Mouse (Mus musculus): Measurements from ENCODE around the gene Cdpf1. TPM values are rescaled to one million over a fixed set of nuclear protein-coding genes. Genes with fewer than 3 reads are reported as not detected.
"Not testable (repeated sequence)": the region's sequence is repeated elsewhere in the genome, so short reads cannot be mapped to it uniquely, and the experiment has no call there.

Gene Cdpf1
- total RNA-seq, 2 experiments from 2014 or later, result 16.5 to 20.0 TPM

- DNase-seq (ENCODE audit: low spot score in 2 of 2), result no peak
Measured at GRCm38 (mm10) chr15:85808434-85808833, 3.1 kb downstream of the Cdpf1 start.

GRCm38 (mm10) chr15:85808031-85808430 lies 3.5 kb downstream of the Cdpf1 start:
- no peak for DNase-seq (ENCODE audit: low spot score in 2 of 2)

GRCm38 (mm10) chr15:85807404-85807803 lies 4.1 kb downstream of the Cdpf1 start:
- DNase-seq (ENCODE audit: low spot score in 2 of 2), result no peak

GRCm38 (mm10) chr15:85806886-85807285 lies 4.6 kb downstream of the Cdpf1 start:
- DNase-seq (ENCODE audit: low spot score in 2 of 2), result no peak

- DNase-seq (ENCODE audit: low spot score in 2 of 2), result no peak
Measured at GRCm38 (mm10) chr15:85802931-85803330, 8.6 kb downstream of the Cdpf1 start.

- DNase-seq (ENCODE audit: low spot score in 2 of 2), result no peak
Measured at GRCm38 (mm10) chr15:85798676-85799075, 12.8 kb downstream of the Cdpf1 start.

GRCm38 (mm10) chr15:85795516-85795915 lies 16.0 kb downstream of the Cdpf1 start:
- DNase-seq (ENCODE audit: low spot score in 2 of 2), result no peak

- DNase-seq (ENCODE audit: low spot score in 2 of 2), result peak in 1 of 2 experiments; percentile 34
Measured at GRCm38 (mm10) chr15:85792819-85793218, 18.7 kb downstream of the Cdpf1 start.

- no peak for DNase-seq (ENCODE audit: low spot score in 2 of 2)
Measured at GRCm38 (mm10) chr15:85791449-85791848, 20.0 kb downstream of the Cdpf1 start.

GRCm38 (mm10) chr15:85788633-85789032 lies 22.9 kb downstream of the Cdpf1 start:
- no peak for DNase-seq (ENCODE audit: low spot score in 2 of 2)

GRCm38 (mm10) chr15:85788051-85788450 lies 23.4 kb downstream of the Cdpf1 start:
- no peak for DNase-seq (ENCODE audit: low spot score in 2 of 2)

- no peak for DNase-seq (ENCODE audit: low spot score in 2 of 2)
Measured at GRCm38 (mm10) chr15:85787482-85787881, 24.0 kb downstream of the Cdpf1 start.

GRCm38 (mm10) chr15:85786711-85787110 lies 24.8 kb downstream of the Cdpf1 start:
- DNase-seq (ENCODE audit: low spot score in 2 of 2), result no peak

GRCm38 (mm10) chr15:85784341-85784740 lies 27.2 kb downstream of the Cdpf1 start:
- DNase-seq (ENCODE audit: low spot score in 2 of 2), result no peak

GRCm38 (mm10) chr15:85783146-85783545 lies 28.4 kb downstream of the Cdpf1 start:
- DNase-seq (ENCODE audit: low spot score in 2 of 2), result no peak

GRCm38 (mm10) chr15:85778891-85779290 lies 32.6 kb downstream of the Cdpf1 start:
- DNase-seq (ENCODE audit: low spot score in 2 of 2), result not testable (repeated sequence)

GRCm38 (mm10) chr15:85776771-85777170 lies 34.7 kb downstream of the Cdpf1 start:
- peak; percentile 29 to 71 for DNase-seq (ENCODE audit: low spot score in 2 of 2)

GRCm38 (mm10) chr15:85776241-85776640 lies 35.3 kb downstream of the Cdpf1 start:
- no peak for DNase-seq (ENCODE audit: low spot score in 2 of 2)

GRCm38 (mm10) chr15:85775001-85775400 lies 36.5 kb downstream of the Cdpf1 start:
- peak in 1 of 2 experiments; percentile 63 for DNase-seq (ENCODE audit: low spot score in 2 of 2)

- no peak for DNase-seq (ENCODE audit: low spot score in 2 of 2)
Measured at GRCm38 (mm10) chr15:85774419-85774818, 37.1 kb downstream of the Cdpf1 start.

- peak in 1 of 2 experiments; percentile 5 for DNase-seq (ENCODE audit: low spot score in 2 of 2)
Measured at GRCm38 (mm10) chr15:85772146-85772740, 39.3 kb downstream of the Cdpf1 start.

GRCm38 (mm10) chr15:85771306-85772121 lies 40.0 kb downstream of the Cdpf1 start:
- no peak for DNase-seq (ENCODE audit: low spot score in 2 of 2)

GRCm38 (mm10) chr15:85768991-85769390 lies 42.5 kb downstream of the Cdpf1 start:
- DNase-seq (ENCODE audit: low spot score in 2 of 2), result no peak

All from layer of hippocampus, adult 18-20 months (tissue).